Mouse (Mus musculus): Measurements from ENCODE around the gene Fgfr2. TPM values are rescaled to one million over a fixed set of nuclear protein-coding genes. Genes with fewer than 3 reads are reported as not detected.
A peak's percentile ranks its signal among the peaks of the same experiment; 100 is the strongest.

Gene Fgfr2
- polyA plus RNA-seq, 1 experiment from 2014 or later = 24.1 TPM

GRCm38 (mm10) chr7:132458493-132458892, 664.7 kb downstream of the Fgfr2 start:
- no peaks in the 10 kb centered on the region for H3K36me3 ChIP-seq (ENCODE audit: control insufficient read depth, insufficient read depth, low read length)
- no peak overlapping the region for H3K9ac ChIP-seq (ENCODE audit: low read depth, low read length)
- 27% methylated on average over 7 of the region's 7 CpGs for WGBS
- no peaks in the 10 kb centered on the region; the same call in 1 of the 2 replicates for H3K4me1 ChIP-seq (ENCODE audit: control insufficient read depth, insufficient read depth, low read depth, low read length)
- H3K4me2 ChIP-seq (ENCODE audit: low read length) = no peak overlapping the region
- no peaks in the 10 kb centered on the region for H3K27me3 ChIP-seq (replicated peaks; ENCODE audit: control insufficient read depth, insufficient read depth, low read length)
- no peak for ATAC-seq
- H3K9me3 ChIP-seq (ENCODE audit: control insufficient read depth, low read length) = no peaks in the 10 kb centered on the region
- no peak overlapping the region for H3K27ac ChIP-seq (ENCODE audit: low read depth, low read length)
- no peak overlapping the region for H3K4me3 ChIP-seq (ENCODE audit: low read length)

GRCm38 (mm10) chr7:132455071-132455720, 668.0 kb downstream of the Fgfr2 start:
- H3K27ac ChIP-seq (ENCODE audit: low read depth, low read length) = no peak overlapping the region
- WGBS = 47% methylated on average over 11 of the region's 11 CpGs

GRCm38 (mm10) chr7:132449891-132450735, 673.0 kb downstream of the Fgfr2 start:
- ATAC-seq = no peak
- no peaks in the 10 kb centered on the region for H3K36me3 ChIP-seq (ENCODE audit: control insufficient read depth, insufficient read depth, low read length)
- no peak overlapping the region for H3K4me3 ChIP-seq (ENCODE audit: low read length)
- H3K4me2 ChIP-seq (ENCODE audit: low read length) = no peak overlapping the region
- peak overlapping the region; percentile 11 for H3K27ac ChIP-seq (ENCODE audit: low read depth, low read length)
- 57% methylated on average over 6 of the region's 6 CpGs for WGBS
- H3K4me1 ChIP-seq (ENCODE audit: control insufficient read depth, insufficient read depth, low read depth, low read length) = 0 out of 2 replicates have a peak, but pooled peaks cover 2% of the 10 kb centered on the region
- no peaks in the 10 kb centered on the region for H3K9me3 ChIP-seq (ENCODE audit: control insufficient read depth, low read length)
- no peaks in the 10 kb centered on the region for H3K27me3 ChIP-seq (replicated peaks; ENCODE audit: control insufficient read depth, insufficient read depth, low read length)
- no peak overlapping the region for H3K9ac ChIP-seq (ENCODE audit: low read depth, low read length)

More at GRCm38 (mm10) chr7:132455071-132455720, 668.0 kb downstream of the Fgfr2 start:
- no peaks in the 10 kb centered on the region for H3K36me3 ChIP-seq (ENCODE audit: control insufficient read depth, insufficient read depth, low read length)
- no peaks in the 10 kb centered on the region for H3K27me3 ChIP-seq (replicated peaks; ENCODE audit: control insufficient read depth, insufficient read depth, low read length)
- H3K4me1 ChIP-seq (ENCODE audit: control insufficient read depth, insufficient read depth, low read depth, low read length) = no peaks in the 10 kb centered on the region; the same call in 1 of the 2 replicates
- no peak overlapping the region for H3K4me3 ChIP-seq (ENCODE audit: low read length)
- no peak for ATAC-seq
- no peak overlapping the region for H3K4me2 ChIP-seq (ENCODE audit: low read length)
- H3K9ac ChIP-seq (ENCODE audit: low read depth, low read length) = no peak overlapping the region
- H3K9me3 ChIP-seq (ENCODE audit: control insufficient read depth, low read length) = no peaks in the 10 kb centered on the region

- Histone ChIP-seq H3K4me1 (ENCODE audit: control insufficient read depth, insufficient read depth, low read depth, low read length) (0 out of 2 replicates have a peak, but pooled peaks cover 2% of the 10 kb centered on the region), H3K27me3 (replicated peaks; ENCODE audit: control insufficient read depth, insufficient read depth, low read length) (no peaks in the 10 kb centered on the region), H3K27ac (ENCODE audit: low read depth, low read length) (no peak overlapping the region), H3K4me3 (ENCODE audit: low read length) (no peak overlapping the region), H3K4me2 (ENCODE audit: low read length) (no peak overlapping the region), H3K36me3 (ENCODE audit: control insufficient read depth, insufficient read depth, low read length) (no peaks in the 10 kb centered on the region), H3K9me3 (ENCODE audit: control insufficient read depth, low read length) (no peaks in the 10 kb centered on the region), H3K9ac (ENCODE audit: low read depth, low read length) (no peak overlapping the region)
- no peak for ATAC-seq
- WGBS = 84% methylated on average over 4 of the region's 4 CpGs
These were observed 674.5 kb downstream of the Fgfr2 start for GRCm38 (mm10) chr7:132448511-132449154.

GRCm38 (mm10) chr7:132447558-132447957, 675.6 kb downstream of the Fgfr2 start:
- 77% methylated on average over 5 of the region's 5 CpGs for WGBS
- H3K4me1 ChIP-seq (ENCODE audit: control insufficient read depth, insufficient read depth, low read depth, low read length) = 0 out of 2 replicates have a peak, but pooled peaks cover 2% of the 10 kb centered on the region
- H3K9me3 ChIP-seq (ENCODE audit: control insufficient read depth, low read length) = no peaks in the 10 kb centered on the region

GRCm38 (mm10) chr7:132446841-132447240, 676.3 kb downstream of the Fgfr2 start:
- no peak overlapping the region for H3K4me2 ChIP-seq (ENCODE audit: low read length)
- no peak overlapping the region for H3K4me3 ChIP-seq (ENCODE audit: low read length)
- no peak for ATAC-seq
- no peak overlapping the region for H3K9ac ChIP-seq (ENCODE audit: low read depth, low read length)
- no peaks in the 10 kb centered on the region for H3K27me3 ChIP-seq (replicated peaks; ENCODE audit: control insufficient read depth, insufficient read depth, low read length)
- WGBS = 73% methylated on average over 5 of the region's 5 CpGs
- peak overlapping the region; percentile 17; the same call in 1 of the 2 replicates for H3K27ac ChIP-seq (ENCODE audit: low read depth, low read length)
- no peaks in the 10 kb centered on the region for H3K36me3 ChIP-seq (ENCODE audit: control insufficient read depth, insufficient read depth, low read length)
- H3K9me3 ChIP-seq (ENCODE audit: control insufficient read depth, low read length) = no peaks in the 10 kb centered on the region
- 0 out of 2 replicates have a peak, but pooled peaks cover 2% of the 10 kb centered on the region for H3K4me1 ChIP-seq (ENCODE audit: control insufficient read depth, insufficient read depth, low read depth, low read length)

More at GRCm38 (mm10) chr7:132447558-132447957, 675.6 kb downstream of the Fgfr2 start:
- H3K27me3 ChIP-seq (replicated peaks; ENCODE audit: control insufficient read depth, insufficient read depth, low read length) = no peaks in the 10 kb centered on the region
- no peak overlapping the region for H3K27ac ChIP-seq (ENCODE audit: low read depth, low read length)
- no peaks in the 10 kb centered on the region for H3K36me3 ChIP-seq (ENCODE audit: control insufficient read depth, insufficient read depth, low read length)
- H3K9ac ChIP-seq (ENCODE audit: low read depth, low read length) = no peak overlapping the region
- no peak overlapping the region for H3K4me3 ChIP-seq (ENCODE audit: low read length)
- ATAC-seq = no peak
- no peak overlapping the region for H3K4me2 ChIP-seq (ENCODE audit: low read length)

- Histone ChIP-seq H3K9ac (ENCODE audit: low read depth, low read length) (no peak overlapping the region), H3K27me3 (replicated peaks; ENCODE audit: control insufficient read depth, insufficient read depth, low read length) (no peaks in the 10 kb centered on the region), H3K4me3 (ENCODE audit: low read length) (no peak overlapping the region), H3K4me1 (ENCODE audit: control insufficient read depth, insufficient read depth, low read depth, low read length) (no peaks in the 10 kb centered on the region), H3K4me2 (ENCODE audit: low read length) (no peak overlapping the region), H3K9me3 (ENCODE audit: control insufficient read depth, low read length) (no peaks in the 10 kb centered on the region), H3K36me3 (ENCODE audit: control insufficient read depth, insufficient read depth, low read length) (no peaks in the 10 kb centered on the region), H3K27ac (ENCODE audit: low read depth, low read length) (no peak overlapping the region)
- 100% methylated on average over 2 of the region's 2 CpGs for WGBS
- ATAC-seq = no peak
These were observed 678.9 kb downstream of the Fgfr2 start for GRCm38 (mm10) chr7:132444221-132444620.

GRCm38 (mm10) chr7:132443769-132444168, 679.4 kb downstream of the Fgfr2 start:
- H3K4me2 ChIP-seq (ENCODE audit: low read length) = no peak overlapping the region
- no peak overlapping the region for H3K27ac ChIP-seq (ENCODE audit: low read depth, low read length)
- H3K4me3 ChIP-seq (ENCODE audit: low read length) = no peak overlapping the region
- no peaks in the 10 kb centered on the region for H3K36me3 ChIP-seq (ENCODE audit: control insufficient read depth, insufficient read depth, low read length)
- H3K27me3 ChIP-seq (replicated peaks; ENCODE audit: control insufficient read depth, insufficient read depth, low read length) = no peaks in the 10 kb centered on the region
- H3K9ac ChIP-seq (ENCODE audit: low read depth, low read length) = no peak overlapping the region
- H3K4me1 ChIP-seq (ENCODE audit: control insufficient read depth, insufficient read depth, low read depth, low read length) = no peaks in the 10 kb centered on the region
- 80% methylated on average over 2 of the region's 2 CpGs for WGBS
- ATAC-seq = no peak
- H3K9me3 ChIP-seq (ENCODE audit: control insufficient read depth, low read length) = no peaks in the 10 kb centered on the region

GRCm38 (mm10) chr7:132443134-132443533, 680.0 kb downstream of the Fgfr2 start:
- no peaks in the 10 kb centered on the region for H3K36me3 ChIP-seq (ENCODE audit: control insufficient read depth, insufficient read depth, low read length)
- H3K4me3 ChIP-seq (ENCODE audit: low read length) = no peak overlapping the region
- H3K27ac ChIP-seq (ENCODE audit: low read depth, low read length) = no peak overlapping the region
- no peak for ATAC-seq
- no peak overlapping the region for H3K9ac ChIP-seq (ENCODE audit: low read depth, low read length)
- no peaks in the 10 kb centered on the region for H3K4me1 ChIP-seq (ENCODE audit: control insufficient read depth, insufficient read depth, low read depth, low read length)
- no peaks in the 10 kb centered on the region for H3K27me3 ChIP-seq (replicated peaks; ENCODE audit: control insufficient read depth, insufficient read depth, low read length)
- 98% methylated on average over 3 of the region's 3 CpGs for WGBS
- no peaks in the 10 kb centered on the region for H3K9me3 ChIP-seq (ENCODE audit: control insufficient read depth, low read length)
- H3K4me2 ChIP-seq (ENCODE audit: low read length) = no peak overlapping the region
